Mouse (Mus musculus) testis, postnatal 14 days (tissue): Measurements from ENCODE around the gene Rin1.

Source experiments
- DNase-seq: peaks from one replicate; pipeline ENCODE4 v3.0.0; 2021; ENCODE audit warnings: low spot score

Gene Rin1

DNA sequence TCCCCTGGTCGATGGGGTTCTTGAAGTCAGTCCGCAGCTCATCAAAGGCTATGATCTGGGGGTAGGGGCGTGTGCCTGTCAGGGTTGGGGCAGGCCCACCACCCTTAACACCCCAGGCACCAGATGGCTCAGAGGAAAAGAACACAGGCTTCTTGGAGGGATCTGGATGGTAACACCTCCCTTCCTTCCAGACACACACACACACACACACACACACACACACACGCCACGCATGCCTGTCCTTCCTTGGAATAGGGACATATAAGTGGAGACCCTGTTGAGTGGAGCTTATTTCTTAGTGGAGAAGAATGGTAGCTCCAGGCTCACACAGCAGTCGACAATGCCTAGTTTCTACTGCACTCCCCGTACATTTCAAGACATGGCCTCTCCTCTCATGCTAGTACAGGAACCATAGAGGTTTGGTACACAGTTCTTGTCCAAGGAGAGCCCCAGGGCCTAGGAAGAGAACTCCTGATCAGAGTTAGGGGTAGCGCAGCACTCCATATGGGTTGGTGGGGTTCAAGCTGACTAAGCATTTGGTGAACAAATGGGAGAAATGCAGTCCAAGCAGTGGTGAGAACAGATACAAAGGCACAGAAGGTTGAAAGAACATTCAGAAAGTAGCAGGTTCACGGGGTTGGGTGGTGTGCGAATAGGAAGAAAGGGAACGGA lies 44.6 kb downstream of the Rin1 start:
- no peak for DNase-seq

- no peak for DNase-seq
These were observed 45.7 kb downstream of the Rin1 start for GRCm38 (mm10) chr19:5095887-5096474.

DNA sequence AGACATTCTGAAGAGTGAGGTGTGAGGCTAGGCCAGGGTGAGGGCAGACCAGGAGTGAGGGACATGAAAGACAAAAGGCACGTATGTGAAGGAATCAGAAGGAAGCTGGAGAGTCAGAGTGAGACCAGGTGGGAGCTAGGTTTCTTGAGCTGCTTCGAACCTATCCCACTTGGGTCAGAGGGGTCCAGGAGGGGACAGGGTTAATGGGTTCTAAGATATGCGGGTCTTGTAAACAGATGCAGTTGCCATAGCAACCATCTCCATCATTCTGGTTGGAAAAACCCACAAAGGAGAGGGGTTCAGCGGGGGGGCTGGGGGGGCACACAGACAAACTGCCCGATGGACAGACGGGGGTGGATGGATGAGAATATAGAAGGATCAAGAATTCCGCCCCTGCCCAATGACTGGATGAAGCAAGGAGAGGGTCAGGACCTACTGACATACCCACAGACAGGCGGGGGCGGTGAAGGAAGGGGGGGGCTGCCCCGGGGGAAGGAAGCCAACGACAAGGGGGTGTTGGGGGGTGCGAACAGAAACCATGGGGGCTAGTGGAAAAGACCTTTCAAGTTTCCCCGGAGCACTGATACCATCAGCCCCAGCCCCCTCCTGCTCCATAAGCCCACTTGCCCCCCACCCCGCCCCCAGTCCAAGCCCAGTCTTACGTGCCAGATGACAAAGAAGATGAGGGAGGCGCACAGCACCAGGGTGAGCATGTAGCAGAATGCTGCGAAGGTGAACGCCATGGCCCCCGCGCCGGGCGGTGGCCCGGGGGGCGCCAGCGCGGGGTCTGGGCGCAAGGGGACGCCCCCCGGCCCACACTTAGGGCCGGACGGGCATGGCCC lies 47.5 kb downstream of the Rin1 start:
- DNase-seq, result no peak

GRCm38 (mm10) chr19:5098363-5099143 lies 48.3 kb downstream of the Rin1 start, which contains the start of gene Cnih2:
Gene Cnih2, minus strand, starts transcription at chr19:5098521.
- peak; percentile 20 for DNase-seq

- no peak for DNase-seq
These were observed 55.8 kb downstream of the Rin1 start for GRCm38 (mm10) chr19:5106074-5106473.
